Mouse (Mus musculus) embryonic facial prominence, embryonic 11.5 days (tissue): ENCODE data around the gene Fasl. TPM values are rescaled to one million over a fixed set of nuclear protein-coding genes. Genes with fewer than 3 reads are reported as not detected.

Source experiments
- ATAC-seq: fragments of 200-750 bp; cut with Nextera tagmentation; replicated peaks from 2 replicates; pipeline ENCODE4 v1.8.0; 2017; ENCODE audit warnings: low read depth; ENCODE audit not compliant: insufficient number of reproducible peaks, low FRiP score, low TSS enrichment
- DNase-seq: peaks from one replicate; pipeline ENCODE4 v3.0.0-alpha.2; 2015; ENCODE audit warnings: low spot score
- H3K27ac ChIP-seq: fragments of 300-500 bp; sonication (generic); replicated peaks from 2 replicates; pipeline ENCODE4 v1.5.1; 2014; ENCODE audit warnings: mild to moderate bottlenecking, low read depth, low read length, control low read depth
- H3K27me3 ChIP-seq: fragments of 300-500 bp; sonication (generic); 2 replicates; pipeline ENCODE4 v1.6.1; 2014; ENCODE audit warnings: mild to moderate bottlenecking, low read length, moderate library complexity, mixed read lengths; ENCODE audit not compliant: control insufficient read depth, insufficient read depth
- H3K36me3 ChIP-seq: fragments of 300-500 bp; sonication (generic); replicated peaks from 2 replicates; pipeline ENCODE4 v1.6.1; 2014; ENCODE audit warnings: low read depth, mild to moderate bottlenecking, low read length, moderate library complexity, mixed read lengths; ENCODE audit not compliant: control insufficient read depth, insufficient read depth
- H3K4me1 ChIP-seq: fragments of 300-500 bp; sonication (generic); 2 replicates; pipeline ENCODE4 v1.6.1; 2014; ENCODE audit warnings: low read length, mixed read lengths; ENCODE audit not compliant: control insufficient read depth, insufficient read depth
- H3K4me2 ChIP-seq: fragments of 300-500 bp; sonication (generic); 2 replicates; pipeline ENCODE4 v1.6.1; 2014; ENCODE audit warnings: low read depth, mild to moderate bottlenecking, control low read depth, low read length, moderate library complexity
- H3K4me3 ChIP-seq: fragments of 300-500 bp; sonication (generic); 2 replicates; pipeline ENCODE4 v1.5.1; 2014; ENCODE audit warnings: low read depth, low read length, control low read depth
- H3K9ac ChIP-seq: fragments of 300-500 bp; sonication (generic); replicated peaks from 2 replicates; pipeline ENCODE4 v1.6.1; 2014; ENCODE audit warnings: mild to moderate bottlenecking, control low read depth, low read length
- H3K9me3 ChIP-seq: fragments of 300-500 bp; sonication (generic); replicated peaks from 2 replicates; pipeline ENCODE4 v1.6.1; 2016; ENCODE audit warnings: mild to moderate bottlenecking, low read length, inconsistent platforms, mixed read lengths; ENCODE audit not compliant: control insufficient read depth
- WGBS: fragments of 180-500 bp; shearing (Covaris S2); extraction: QIAGEN DNeasy Blood & Tissue Kit; methylation state at CpG from one replicate; pipeline ENCODE4 v1.1.7; 2014; 5-methylcytosine and 5-hydroxymethylcytosine counted together
- polyA plus RNA-seq: library from polyadenylated mRNA; unstranded; fragments of >200 nt; fragmentation: Nextera tagmentation; extraction: Ambion mirVana; gene quantifications from 2 replicates; pipeline ENCODE4 v1.2.1, GENCODE M21; 2014

Gene Fasl
- polyA plus RNA-seq, 1 experiment from 2014 or later, result not detected

GRCm38 (mm10) chr1:161756547-161756946, 31.7 kb downstream of the Fasl start:
- no peaks in the 10 kb centered on the region for H3K36me3 ChIP-seq
- H3K4me2 ChIP-seq, result no peak overlapping the region
- no peak overlapping the region for H3K9ac ChIP-seq
- 89% methylated on average over 3 of the region's 3 CpGs for WGBS
- H3K4me3 ChIP-seq, result no peak overlapping the region
- ATAC-seq (no peak), DNase-seq (no peak)
- H3K4me1 ChIP-seq, result no peaks in the 10 kb centered on the region
- H3K27me3 ChIP-seq, result no peaks in the 10 kb centered on the region
- no peak overlapping the region for H3K27ac ChIP-seq
- H3K9me3 ChIP-seq, result no peaks in the 10 kb centered on the region

GRCm38 (mm10) chr1:161751311-161751710, 37.0 kb downstream of the Fasl start:
- peak; percentile 31 for DNase-seq
- no peak for ATAC-seq
- 59% methylated on average over 8 of the region's 8 CpGs for WGBS
- Histone ChIP-seq H3K27ac (no peak overlapping the region), H3K36me3 (no peaks in the 10 kb centered on the region), H3K9me3 (no peaks in the 10 kb centered on the region), H3K9ac (no peak overlapping the region), H3K4me2 (no peak overlapping the region), H3K4me3 (no peak overlapping the region), H3K4me1 (no peaks in the 10 kb centered on the region), H3K27me3 (no peaks in the 10 kb centered on the region)

- no peaks in the 10 kb centered on the region for H3K9me3 ChIP-seq
- H3K27me3 ChIP-seq, result no peaks in the 10 kb centered on the region
- H3K4me2 ChIP-seq, result no peak overlapping the region
- H3K4me3 ChIP-seq, result no peak overlapping the region
- no peak for ATAC-seq
- H3K9ac ChIP-seq, result no peak overlapping the region
- H3K36me3 ChIP-seq, result no peaks in the 10 kb centered on the region
- 76% methylated on average over 8 of the region's 8 CpGs for WGBS
- H3K27ac ChIP-seq, result no peak overlapping the region
- DNase-seq, result no peak
- H3K4me1 ChIP-seq, result no peaks in the 10 kb centered on the region
Measured at GRCm38 (mm10) chr1:161750471-161751041, 37.7 kb downstream of the Fasl start.

- Histone ChIP-seq H3K27me3 (no peaks in the 10 kb centered on the region), H3K4me1 (no peaks in the 10 kb centered on the region), H3K9me3 (no peaks in the 10 kb centered on the region), H3K4me2 (no peak overlapping the region), H3K9ac (no peak overlapping the region), H3K36me3 (no peaks in the 10 kb centered on the region), H3K27ac (no peak overlapping the region), H3K4me3 (no peak overlapping the region)
- ATAC-seq, result no peak
- 82% methylated on average over 6 of the region's 6 CpGs for WGBS
- DNase-seq, result no peak
Measured at GRCm38 (mm10) chr1:161748685-161749084, 39.6 kb downstream of the Fasl start.

- H3K27me3 ChIP-seq, result no peaks in the 10 kb centered on the region
Measured at GRCm38 (mm10) chr1:161748138-161748537, 40.2 kb downstream of the Fasl start.

GRCm38 (mm10) chr1:161746542-161747302, 41.6 kb downstream of the Fasl start:
- ATAC-seq (no peak), DNase-seq (no peak)
- no peak overlapping the region for H3K9ac ChIP-seq
- H3K4me3 ChIP-seq, result no peak overlapping the region
- H3K36me3 ChIP-seq, result no peaks in the 10 kb centered on the region
- no peaks in the 10 kb centered on the region for H3K4me1 ChIP-seq
- H3K27me3 ChIP-seq, result no peaks in the 10 kb centered on the region
- no peaks in the 10 kb centered on the region for H3K9me3 ChIP-seq
- WGBS, result 84% methylated on average over 25 of the region's 25 CpGs
- H3K27ac ChIP-seq, result no peak overlapping the region
- no peak overlapping the region for H3K4me2 ChIP-seq

More at GRCm38 (mm10) chr1:161748138-161748537, 40.2 kb downstream of the Fasl start:
- Histone ChIP-seq H3K36me3 (no peaks in the 10 kb centered on the region), H3K4me2 (no peak overlapping the region), H3K27ac (no peak overlapping the region), H3K9ac (no peak overlapping the region), H3K9me3 (no peaks in the 10 kb centered on the region), H3K4me1 (no peaks in the 10 kb centered on the region), H3K4me3 (no peak overlapping the region)
- ATAC-seq (no peak), DNase-seq (peak; percentile 73)
- WGBS, result 43% methylated on average over 8 of the region's 8 CpGs

- Histone ChIP-seq H3K27ac (no peak overlapping the region), H3K36me3 (no peaks in the 10 kb centered on the region)
- 87% methylated on average over 4 of the region's 4 CpGs for WGBS
Measured at GRCm38 (mm10) chr1:161744855-161745254, 43.4 kb downstream of the Fasl start.

GRCm38 (mm10) chr1:161744209-161744608, 44.1 kb downstream of the Fasl start:
- 87% methylated on average over 4 of the region's 4 CpGs for WGBS
- no peak for ATAC-seq
- DNase-seq, result no peak

More at GRCm38 (mm10) chr1:161744855-161745254, 43.4 kb downstream of the Fasl start:
- Histone ChIP-seq H3K9me3 (no peaks in the 10 kb centered on the region), H3K9ac (no peak overlapping the region), H3K4me3 (no peak overlapping the region), H3K4me1 (no peaks in the 10 kb centered on the region), H3K27me3 (no peaks in the 10 kb centered on the region), H3K4me2 (no peak overlapping the region)
- DNase-seq (no peak), ATAC-seq (no peak)

More at GRCm38 (mm10) chr1:161744209-161744608, 44.1 kb downstream of the Fasl start:
- Histone ChIP-seq H3K27me3 (no peaks in the 10 kb centered on the region), H3K9ac (no peak overlapping the region), H3K4me1 (no peaks in the 10 kb centered on the region), H3K4me3 (no peak overlapping the region), H3K27ac (no peak overlapping the region), H3K9me3 (no peaks in the 10 kb centered on the region), H3K36me3 (no peaks in the 10 kb centered on the region), H3K4me2 (no peak overlapping the region)
